Mouse (Mus musculus) neutrophil, adult 5-6 weeks (primary cell): ENCODE measurements around the gene Scaf1. TPM values are rescaled to one million over a fixed set of nuclear protein-coding genes. Genes with fewer than 3 reads are reported as not detected.

Source experiments
- ATAC-seq: fragments of 151-379, 151-347 bp; 2 replicates; pipeline ENCODE4 v1.8.0; 2017; ENCODE audit warnings: mild to moderate bottlenecking, moderate TSS enrichment; ENCODE audit not compliant: insufficient number of reproducible peaks, poor library complexity, low FRiP score, severe bottlenecking; ENCODE audit errors: extremely low read depth
- total RNA-seq: library from RNA; stranded (forward); fragments of 200-1000 nt; gene quantifications from 2 replicates; pipeline ENCODE4 v1.2.3, GENCODE M21; 2017

Scaf1 gene
- total RNA-seq, 1 experiment from 2014 or later, result 35.7 TPM

DNA sequence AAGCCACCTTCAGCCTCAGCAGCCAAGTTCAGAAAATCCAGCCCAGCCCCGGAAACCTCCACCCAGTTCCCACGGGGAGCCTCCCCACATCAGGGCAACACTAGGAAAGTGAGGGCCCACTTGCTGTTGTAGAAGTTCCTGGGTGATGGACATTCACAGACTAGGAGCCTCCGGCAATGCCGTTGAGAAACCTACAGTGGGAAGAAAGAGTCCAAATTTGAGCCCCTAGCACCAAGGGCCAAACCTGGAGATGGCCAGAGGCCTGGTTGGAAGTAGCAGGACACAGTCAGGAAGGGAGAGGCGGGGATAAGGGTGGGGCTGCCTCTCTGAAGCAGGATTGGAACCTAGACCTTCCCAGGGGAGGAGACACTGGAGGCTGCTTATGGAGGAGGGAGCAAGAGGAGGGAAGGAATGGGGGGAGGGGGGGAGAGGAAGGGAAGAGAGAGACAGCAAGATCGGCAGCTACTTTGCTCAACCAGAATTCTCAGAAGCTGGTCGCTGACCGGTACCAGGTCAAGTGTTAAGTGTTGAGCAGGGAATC, 2.9 kb upstream of the Scaf1 start:
- no peak for ATAC-seq

DNA sequence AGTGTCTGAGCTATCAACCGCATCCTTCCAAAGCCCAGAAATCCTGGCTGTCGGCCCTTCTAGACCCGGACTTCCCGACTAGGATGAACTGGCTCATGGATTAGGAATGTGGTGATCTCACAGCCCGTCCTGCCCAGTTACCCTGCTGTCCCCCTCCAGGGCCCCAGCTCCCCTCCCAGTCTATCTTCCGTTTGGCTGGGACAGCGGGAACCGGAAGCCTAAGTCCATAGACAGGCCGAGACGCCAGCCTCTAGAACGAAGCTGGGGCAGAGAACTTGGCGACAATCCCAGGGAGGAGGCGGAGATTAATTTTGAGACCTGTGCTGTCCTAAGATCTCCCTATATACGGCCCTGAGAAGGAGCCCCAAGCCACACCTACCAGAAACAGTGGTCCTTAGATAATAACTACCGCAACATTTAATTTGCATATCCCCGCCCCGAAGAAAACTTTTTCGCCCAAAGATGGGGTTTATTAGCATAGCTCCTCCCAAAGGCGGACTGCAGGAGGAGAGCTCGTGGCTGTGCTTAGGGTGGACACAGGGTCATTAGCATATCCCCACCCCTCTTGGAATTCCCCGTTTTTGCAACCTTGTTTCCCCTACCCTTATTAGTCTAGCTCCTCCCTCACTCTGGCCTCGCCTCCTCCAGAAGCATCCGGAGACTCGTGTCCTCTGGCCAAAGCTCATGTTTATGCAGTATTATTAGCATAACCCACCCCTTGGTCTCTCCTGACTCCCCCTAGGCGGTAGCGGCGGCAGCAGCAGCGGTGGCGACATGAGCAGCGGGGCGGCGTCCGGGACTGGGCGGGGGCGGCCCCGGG, 1.3 kb upstream of the Scaf1 start, which contains the start of gene Rras:
Gene Rras, plus strand, starts transcription at position 720 of the 820 bp plus-strand sequence.
- peak; percentile 76 for ATAC-seq

DNA sequence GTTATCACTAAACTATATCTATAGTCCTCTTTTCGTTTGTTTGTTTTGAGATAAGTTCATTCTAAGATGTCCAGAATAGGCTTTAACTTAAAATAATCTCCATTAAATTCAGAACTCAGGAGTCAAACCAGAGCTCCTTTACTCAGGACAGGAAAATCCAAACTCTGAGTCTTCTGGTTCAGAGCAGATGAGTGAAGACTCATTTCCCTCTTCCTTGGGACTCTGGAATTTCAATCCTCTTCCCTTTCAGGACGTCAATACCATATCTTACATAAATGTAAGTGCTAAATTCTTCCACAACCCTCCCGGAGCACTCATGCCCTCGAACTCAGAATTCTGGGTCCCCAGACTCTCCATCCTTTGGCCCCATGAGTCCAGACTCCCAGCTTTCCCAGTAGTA, 598 bp upstream of the Scaf1 start:
- no peak for ATAC-seq

DNA sequence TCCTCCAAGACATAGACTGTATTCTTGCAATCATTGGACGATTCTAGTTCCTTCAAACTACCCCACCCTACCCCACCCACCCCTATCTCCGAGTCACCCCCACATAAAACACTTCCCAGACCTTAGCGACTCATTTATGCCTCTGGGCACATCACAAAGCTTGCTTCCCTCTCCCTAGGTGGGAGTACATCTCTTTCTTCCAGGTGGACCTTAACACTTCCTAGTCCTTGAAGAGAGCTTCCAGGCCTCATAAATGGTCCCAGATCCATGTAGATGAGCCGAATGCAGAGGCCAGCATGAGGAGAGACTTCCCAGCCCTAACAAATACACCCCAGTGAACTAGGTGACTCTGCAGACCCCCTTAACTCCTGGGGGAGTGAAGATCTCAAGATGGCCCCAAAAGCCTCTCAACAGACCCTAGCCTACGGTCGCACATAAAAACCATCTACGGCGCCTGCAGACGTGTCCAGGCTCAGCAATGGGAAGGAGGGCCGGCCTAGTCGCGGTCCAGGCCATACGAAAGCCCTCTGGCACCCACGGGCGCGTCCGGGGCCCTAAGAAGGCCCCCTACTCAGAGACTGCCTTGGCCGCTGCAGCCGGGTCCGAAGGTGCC, 713 bp downstream of the Scaf1 start:
- no peak for ATAC-seq

DNA sequence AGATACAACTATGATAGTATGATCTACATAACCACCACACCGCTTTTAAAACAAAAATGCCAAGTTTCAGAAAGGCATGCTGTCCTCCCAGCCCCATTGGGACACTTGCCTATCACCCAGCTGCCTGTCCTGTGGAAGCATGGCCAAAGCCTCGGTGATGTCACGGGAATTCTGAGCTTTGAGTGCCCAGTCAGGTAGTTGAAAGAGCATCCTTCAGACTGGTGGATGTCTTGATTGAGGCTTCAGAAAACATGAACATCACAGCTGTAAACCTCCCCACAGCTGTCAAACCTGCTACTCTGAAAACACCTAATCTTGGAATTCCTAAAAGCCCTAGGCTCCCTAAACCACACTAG, 2.1 kb downstream of the Scaf1 start:
- no peak for ATAC-seq

DNA sequence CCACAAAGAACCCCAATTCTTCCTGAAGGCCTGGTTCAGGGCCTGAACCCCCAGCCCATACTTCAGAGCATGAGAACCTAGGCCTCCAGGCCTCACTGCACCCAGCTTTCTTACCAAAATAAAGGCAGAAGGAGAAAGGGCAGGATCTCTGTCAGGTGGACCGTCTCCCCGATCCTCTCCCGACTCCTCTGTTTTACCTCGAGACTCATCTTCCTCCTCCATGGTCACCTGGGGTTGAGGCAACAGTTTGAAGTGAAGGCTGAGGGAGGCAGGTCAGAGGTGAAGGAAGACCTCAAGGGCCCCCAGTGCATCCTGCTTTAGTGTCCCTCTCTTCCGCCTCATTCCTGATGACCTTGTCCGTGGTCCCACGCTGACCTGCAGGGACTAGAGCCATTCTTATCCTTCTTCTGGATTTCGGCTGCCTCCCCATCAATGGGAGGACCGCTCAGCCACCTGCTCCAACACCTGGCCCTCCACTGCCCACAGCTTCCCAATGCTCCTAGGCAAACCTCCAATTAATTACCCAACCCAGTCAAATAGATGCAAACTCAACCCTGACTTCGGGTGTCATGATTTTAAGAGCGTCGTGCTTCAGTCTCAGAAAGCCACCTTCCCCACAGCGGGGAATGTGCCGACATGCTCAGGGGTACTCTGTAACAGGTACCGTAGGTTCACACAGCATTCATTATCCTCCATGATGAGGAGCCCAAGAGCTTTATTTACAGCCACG, 2.6 kb downstream of the Scaf1 start:
- ATAC-seq, result no peak

DNA sequence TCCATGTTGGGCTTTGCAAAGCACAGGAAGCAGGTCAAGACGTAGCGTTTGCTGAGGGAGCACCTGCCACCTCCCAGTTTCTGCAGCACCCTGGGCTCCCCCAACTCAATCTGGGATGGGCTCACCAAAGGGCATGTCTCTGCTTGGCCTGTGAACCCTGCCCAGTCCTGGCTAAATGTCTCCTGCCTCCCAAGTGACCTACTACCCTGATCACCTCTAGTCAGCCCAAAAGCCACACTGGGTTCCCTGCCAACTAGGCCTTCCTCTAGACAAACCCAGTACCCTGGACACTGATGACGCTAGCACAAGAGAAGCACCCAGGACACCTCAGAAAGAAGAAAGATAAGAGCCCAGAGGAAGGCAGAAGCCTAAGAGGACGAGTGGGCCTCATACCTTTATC, 3.3 kb downstream of the Scaf1 start:
- no peak for ATAC-seq

DNA sequence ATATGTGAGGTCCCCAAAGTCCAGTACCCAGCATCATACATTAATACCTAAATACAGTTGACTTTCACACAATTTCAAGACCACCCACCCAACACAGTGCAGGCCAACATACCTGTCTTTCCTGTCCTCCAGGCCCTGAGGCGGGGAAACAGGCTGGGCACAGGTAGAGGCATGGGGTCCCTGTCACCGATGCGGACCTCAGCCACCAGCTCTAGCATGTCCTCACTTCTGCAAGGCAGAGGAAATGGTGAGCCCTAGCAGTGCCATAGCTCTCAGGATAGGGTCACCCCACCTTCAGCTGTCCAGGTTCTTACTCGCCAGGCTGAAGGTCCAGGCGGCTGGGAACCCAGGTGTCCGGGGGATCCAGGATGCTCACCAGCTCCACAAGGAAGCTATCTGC, 4.2 kb downstream of the Scaf1 start:
- ATAC-seq, result no peak

DNA sequence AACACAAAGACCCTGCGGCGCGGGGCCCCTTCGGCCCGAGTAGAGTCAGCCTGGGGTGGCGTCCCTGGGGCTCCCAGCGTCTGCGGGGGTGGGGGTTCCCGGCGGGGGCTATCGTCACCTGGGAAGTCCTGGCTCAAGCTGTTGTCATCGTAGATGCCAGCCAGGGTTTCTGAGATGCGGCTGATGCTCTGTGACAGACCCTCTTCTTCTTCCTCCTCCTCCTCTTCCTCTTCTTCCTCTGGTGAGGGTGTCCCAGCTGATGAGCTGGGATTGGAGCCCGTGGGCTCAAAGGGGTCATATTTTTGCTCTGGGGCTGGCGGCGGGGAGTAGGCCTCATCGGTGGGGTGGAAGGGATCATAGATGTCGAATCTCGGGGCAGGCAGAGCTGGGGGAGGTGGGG, 7.8 kb downstream of the Scaf1 start:
- no peak for ATAC-seq

DNA sequence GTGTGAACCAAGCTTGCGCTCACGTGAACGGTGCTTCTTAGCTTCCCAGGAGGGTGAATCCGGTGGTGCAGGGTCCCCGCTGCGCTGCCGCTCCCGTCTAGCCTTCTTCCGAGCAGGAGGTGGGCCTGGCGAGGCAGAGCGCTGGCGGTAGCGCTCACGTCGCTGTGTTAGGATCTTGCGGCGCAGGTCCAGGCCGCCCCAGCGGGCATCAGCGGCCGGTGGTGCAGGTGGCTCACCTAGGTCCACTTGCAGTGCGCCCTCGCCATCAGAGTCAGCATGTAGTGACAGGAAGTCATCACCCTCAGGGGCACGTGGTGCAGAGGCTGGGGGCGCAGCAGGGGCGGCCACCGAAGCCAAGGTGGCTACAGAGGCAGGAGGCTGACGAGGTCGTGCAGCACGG, 8.3 kb downstream of the Scaf1 start:
- no peak for ATAC-seq

DNA sequence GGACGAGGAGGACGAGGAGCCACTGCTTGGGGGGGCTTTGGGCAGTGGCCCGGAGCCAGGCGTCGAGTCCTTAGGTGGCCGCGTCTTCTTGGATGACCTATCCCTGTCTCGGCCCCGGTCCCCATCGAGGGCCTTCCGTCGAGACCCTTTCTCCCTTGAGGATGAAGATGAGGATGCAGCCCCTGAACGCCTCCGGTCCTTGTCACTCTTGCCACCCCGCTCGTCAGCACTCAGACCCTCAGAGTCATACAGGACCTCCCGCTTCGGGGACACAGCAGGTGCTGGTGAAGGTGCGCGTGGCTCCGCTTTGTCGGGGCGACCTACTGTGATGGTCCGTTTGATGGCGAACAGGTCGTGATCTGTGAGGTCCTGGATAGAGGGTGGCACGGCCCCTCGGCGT, 9.0 kb downstream of the Scaf1 start:
- ATAC-seq, result no peak

DNA sequence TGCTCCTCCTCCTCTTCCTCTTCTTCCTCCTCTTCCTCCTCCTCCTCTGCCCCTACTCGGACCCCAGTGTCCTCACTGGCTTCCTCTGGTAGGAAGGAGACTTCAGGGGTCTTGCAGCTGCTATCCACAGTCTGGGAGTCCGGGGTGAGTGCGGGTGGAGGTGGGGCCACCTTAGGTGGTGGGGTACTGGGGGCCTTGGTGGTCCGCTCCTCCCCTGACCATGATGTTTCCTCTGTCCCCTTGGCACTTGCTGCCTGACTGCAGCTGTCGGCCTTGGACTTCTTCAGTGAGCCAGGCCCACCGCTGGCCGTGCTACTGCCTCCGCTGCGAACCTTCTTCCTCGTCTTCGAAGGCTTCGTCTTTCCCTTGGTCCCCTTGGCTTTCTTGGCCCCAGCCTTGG, 9.7 kb downstream of the Scaf1 start:
- no peak for ATAC-seq

DNA sequence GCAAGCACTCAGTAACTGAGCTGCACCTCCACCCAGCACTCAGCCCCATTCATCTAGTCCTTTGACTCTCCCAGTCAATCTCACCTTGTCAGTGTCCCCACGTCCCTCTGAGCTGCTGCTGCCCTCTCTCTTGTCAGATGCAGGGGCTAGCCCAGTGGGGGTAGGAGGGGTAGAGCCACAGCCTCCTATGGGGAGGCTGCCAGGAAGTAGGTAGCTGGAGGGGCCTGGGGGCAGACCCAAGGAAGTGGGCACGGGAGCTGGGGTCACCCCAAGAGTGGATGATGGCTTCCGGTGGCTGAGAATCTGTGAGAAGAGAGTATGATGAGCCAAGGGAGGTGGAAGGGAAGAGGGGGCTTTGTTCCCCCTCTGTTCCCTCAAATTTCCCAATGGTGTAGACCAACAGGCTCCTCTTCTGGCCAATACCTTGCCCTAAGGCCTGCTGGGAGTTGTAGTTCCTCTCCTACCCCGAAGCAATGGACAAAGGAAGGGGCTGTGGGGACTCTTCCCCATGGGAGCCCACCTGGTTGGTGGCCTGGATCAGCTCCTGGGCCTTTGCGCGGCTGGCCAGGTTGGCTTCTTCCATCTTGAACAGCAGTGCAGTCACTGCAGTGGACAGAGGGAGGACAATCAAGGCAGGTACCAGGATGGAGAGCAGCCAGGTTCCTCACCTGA, 10.7 kb downstream of the Scaf1 start:
- ATAC-seq, result no peak

DNA sequence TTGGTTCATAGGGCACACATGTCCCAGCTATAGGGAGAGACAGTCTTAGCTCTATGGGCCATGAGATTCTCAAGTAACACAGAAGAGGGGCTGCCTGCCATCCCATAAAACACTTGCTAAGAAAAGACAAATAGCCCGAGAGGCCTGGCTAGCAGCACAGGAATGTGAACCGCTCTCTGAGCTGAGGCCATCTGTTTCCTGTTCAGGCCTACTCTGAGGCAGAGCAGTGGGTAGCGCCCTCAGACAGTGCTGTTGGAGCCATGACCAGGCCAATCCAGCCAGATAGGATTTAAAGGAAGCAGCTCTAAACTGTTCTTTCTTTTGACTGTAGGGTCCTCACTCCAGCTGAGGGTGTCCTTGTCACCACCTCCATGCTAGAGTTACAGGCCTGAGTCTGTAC, 11.6 kb downstream of the Scaf1 start:
- no peak for ATAC-seq

DNA sequence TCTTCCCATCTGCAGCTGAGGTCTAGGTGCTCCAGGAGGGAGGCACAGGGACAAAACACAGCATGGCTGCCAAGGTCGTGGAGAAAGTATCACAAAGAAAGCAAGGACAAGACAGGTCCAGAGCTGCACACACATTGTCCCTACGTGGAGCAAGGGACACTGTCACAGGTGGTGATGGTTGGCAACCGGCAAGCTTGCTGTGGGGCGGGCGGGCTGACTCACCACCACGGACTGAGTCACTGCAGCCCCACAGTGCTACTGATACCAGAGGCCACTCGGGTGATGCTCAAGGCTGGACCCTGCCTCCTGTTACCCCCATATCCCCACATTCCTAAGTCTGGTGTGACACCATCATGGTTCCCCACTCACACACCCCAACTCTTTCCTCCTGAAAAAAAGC, 13.7 kb downstream of the Scaf1 start:
- ATAC-seq, result no peak

DNA sequence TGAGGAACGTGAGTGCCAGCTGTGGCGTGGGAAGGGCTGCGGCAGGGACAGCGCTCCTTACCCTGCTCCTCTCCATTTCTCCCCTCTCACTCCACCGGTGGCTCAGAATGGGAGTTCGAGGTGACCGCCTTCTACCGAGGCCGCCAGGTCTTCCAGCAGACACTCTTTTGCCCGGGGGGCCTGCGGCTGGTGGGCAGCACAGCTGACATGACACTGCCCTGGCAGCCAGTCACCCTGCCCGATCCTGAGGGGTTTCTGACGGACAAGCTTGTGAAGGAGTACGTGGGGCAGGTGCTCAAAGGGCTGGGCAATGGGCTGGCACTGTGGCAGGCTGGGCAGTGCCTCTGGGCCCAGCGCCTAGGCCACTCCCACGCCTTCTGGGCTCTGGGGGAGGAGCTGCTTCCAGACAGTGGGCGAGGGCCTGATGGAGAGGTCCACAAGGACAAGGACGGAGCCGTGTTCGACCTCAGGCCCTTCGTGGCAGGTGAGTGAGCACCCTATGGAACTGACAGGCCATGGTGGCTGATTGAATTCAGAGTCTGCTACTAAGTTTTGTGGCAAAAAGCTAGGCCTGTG, 15.5 kb downstream of the Scaf1 start:
- no peak for ATAC-seq

DNA sequence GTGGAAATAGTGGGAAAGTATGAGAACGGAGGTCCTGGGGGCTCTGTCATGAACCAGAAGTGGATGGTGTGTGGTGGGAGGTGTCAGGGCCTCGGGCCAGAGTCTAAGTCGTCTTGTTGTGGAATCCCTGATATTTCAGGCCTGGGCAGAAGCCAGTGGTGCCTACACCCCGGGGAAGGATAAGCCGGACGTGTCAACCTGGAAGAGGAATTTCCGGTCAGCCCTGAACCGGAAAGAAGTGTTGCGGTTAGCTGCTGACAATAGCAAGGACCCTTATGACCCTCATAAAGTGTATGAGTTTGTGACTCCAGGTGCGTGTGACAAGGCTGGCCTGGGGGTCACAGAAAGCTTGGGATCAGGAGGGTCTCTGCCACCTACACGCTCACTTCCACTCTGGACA, 16.4 kb downstream of the Scaf1 start:
- ATAC-seq, result no peak

DNA sequence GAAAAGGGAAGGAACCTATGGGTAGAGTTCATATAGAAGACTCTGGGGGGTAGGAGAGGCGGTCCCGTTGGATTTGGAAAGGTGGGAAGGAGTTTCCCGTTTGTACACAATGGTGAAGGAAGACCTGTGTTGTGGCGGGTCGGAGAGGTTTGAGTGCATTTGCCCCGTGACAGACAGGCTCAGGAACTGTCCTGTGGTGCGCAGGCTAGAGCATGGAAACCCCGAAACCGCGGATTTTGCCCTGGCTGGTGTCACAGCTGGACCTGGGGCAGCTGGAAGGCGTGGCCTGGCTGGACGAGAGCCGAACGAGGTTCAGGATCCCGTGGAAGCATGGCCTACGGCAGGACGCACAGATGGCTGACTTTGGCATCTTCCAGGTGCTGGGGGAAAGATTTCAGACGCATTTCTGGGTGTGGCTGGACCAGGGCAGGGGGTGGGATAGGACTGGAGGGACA, 17.6 kb downstream of the Scaf1 start, which contains the start of gene Bcl2l12:
Gene Bcl2l12, minus strand, starts transcription at position 212 of the 455 bp plus-strand sequence.
- no peak for ATAC-seq

DNA sequence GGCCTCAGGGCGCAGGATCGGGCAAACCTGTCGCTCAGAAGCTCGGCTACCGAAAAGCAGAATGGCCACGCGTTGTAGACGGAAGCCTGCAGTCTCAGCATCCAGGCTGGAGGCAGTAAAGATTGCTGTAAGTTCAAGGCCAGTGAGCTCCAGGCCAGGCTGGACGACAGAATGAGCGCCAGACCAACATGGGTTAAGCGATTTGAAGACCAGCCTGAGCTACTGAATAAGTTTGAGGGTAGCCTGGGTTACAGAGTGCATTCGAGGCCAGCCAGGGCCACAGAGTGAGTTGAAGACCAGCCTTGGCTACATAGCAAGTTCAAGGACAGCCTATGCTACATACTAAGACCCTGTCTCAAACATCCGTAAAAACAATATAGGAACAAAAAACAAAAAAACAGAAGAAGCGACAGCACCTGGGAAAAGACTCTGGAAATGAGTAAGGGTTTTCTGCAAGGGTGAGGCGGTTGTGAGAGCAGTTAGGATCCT, 18.2 kb downstream of the Scaf1 start:
- no peak for ATAC-seq
